Mouse (Mus musculus) testis, adult 2 months (tissue): ENCODE results near the gene Rpl38. TPM values are rescaled to one million over a fixed set of nuclear protein-coding genes. Genes with fewer than 3 reads are reported as not detected.

Experiments used
- H3K27ac ChIP-seq: fragments of 200-500 bp; 2 replicates; pipeline ENCODE4 v1.5.1; 2012; ENCODE audit warnings: low read depth, low read length; ENCODE audit not compliant: control insufficient read depth, insufficient read depth
- H3K27me3 ChIP-seq: fragments of 200-500 bp; 2 replicates; pipeline ENCODE4 v1.6.1; 2012; ENCODE audit warnings: mild to moderate bottlenecking, low read length, moderate library complexity; ENCODE audit not compliant: control insufficient read depth, insufficient read depth
- H3K36me3 ChIP-seq: fragments of 200-500 bp; 2 replicates; pipeline ENCODE4 v1.6.1; 2012; ENCODE audit warnings: mild to moderate bottlenecking, low read length; ENCODE audit not compliant: control insufficient read depth, insufficient read depth
- H3K4me1 ChIP-seq: fragments of 200-500 bp; 2 replicates; pipeline ENCODE4 v1.6.1; 2012; ENCODE audit warnings: low read length; ENCODE audit not compliant: control insufficient read depth, insufficient read depth
- H3K4me3 ChIP-seq: fragments of 200-500 bp; 2 replicates; pipeline ENCODE4 v1.5.1; 2012; ENCODE audit warnings: low read depth, mild to moderate bottlenecking, low read length, moderate library complexity, mixed read lengths; ENCODE audit not compliant: control insufficient read depth
- CTCF ChIP-seq: fragments of 200-500 bp; IDR thresholded peaks from 2 replicates; pipeline ENCODE4 v1.5.1; 2012; ENCODE audit warnings: low read depth, mild to moderate bottlenecking, inconsistent platforms, low read length, moderate library complexity; ENCODE audit not compliant: control insufficient read depth, insufficient read depth, insufficient replicate concordance
- POLR2A ChIP-seq: fragments of 200-500 bp; IDR thresholded peaks from 2 replicates; pipeline ENCODE4 v1.6.1; 2012; ENCODE audit warnings: low read depth, mild to moderate bottlenecking, inconsistent platforms, low read length, moderate library complexity; ENCODE audit not compliant: control insufficient read depth
- polyA plus RNA-seq: library from polyadenylated mRNA; depleted of rRNA; stranded (reverse); fragments of >200 nt; gene quantifications from 2 replicates; pipeline ENCODE4 v1.2.3, GENCODE M21; 2012; rRNA removed

The Rpl38 gene
- polyA plus RNA-seq, 1 experiment, result 600 TPM

- TF ChIP-seq POLR2A (no peak), CTCF (no peak)
- H3K36me3 ChIP-seq, result no peaks in the 10 kb centered on the region
- no peak overlapping the region for H3K27ac ChIP-seq
- no peaks in the 10 kb centered on the region for H3K27me3 ChIP-seq
- no peak overlapping the region for H3K4me3 ChIP-seq
- no peaks in the 10 kb centered on the region for H3K4me1 ChIP-seq
These were observed 36.0 kb downstream of the Rpl38 start for GRCm38 (mm10) chr11:114704071-114704913.

GRCm38 (mm10) chr11:114706358-114706757 is 38.0 kb downstream of the Rpl38 start:
- Histone ChIP-seq H3K27ac (no peak overlapping the region), H3K4me1 (no peaks in the 10 kb centered on the region), H3K36me3 (no peaks in the 10 kb centered on the region), H3K27me3 (no peaks in the 10 kb centered on the region), H3K4me3 (no peak overlapping the region)
- TF ChIP-seq CTCF (no peak), POLR2A (no peak)

GRCm38 (mm10) chr11:114711393-114711792 is 43.1 kb downstream of the Rpl38 start:
- Histone ChIP-seq H3K36me3 (no peaks in the 10 kb centered on the region), H3K4me3 (no peak overlapping the region), H3K27ac (no peak overlapping the region), H3K4me1 (no peaks in the 10 kb centered on the region), H3K27me3 (no peaks in the 10 kb centered on the region)
- TF ChIP-seq POLR2A, result no peak
- TF ChIP-seq CTCF, result no peak

GRCm38 (mm10) chr11:114711861-114712260 is 43.5 kb downstream of the Rpl38 start:
- Histone ChIP-seq H3K27me3 (no peaks in the 10 kb centered on the region), H3K27ac (no peak overlapping the region), H3K36me3 (no peaks in the 10 kb centered on the region), H3K4me1 (no peaks in the 10 kb centered on the region), H3K4me3 (no peak overlapping the region)
- TF ChIP-seq POLR2A (no peak), CTCF (no peak)

- Histone ChIP-seq H3K4me1 (no peaks in the 10 kb centered on the region), H3K36me3 (no peaks in the 10 kb centered on the region), H3K27me3 (no peaks in the 10 kb centered on the region), H3K4me3 (no peak overlapping the region), H3K27ac (no peak overlapping the region)
- TF ChIP-seq CTCF, result no peak
- no peak for TF ChIP-seq POLR2A
These were observed 46.2 kb downstream of the Rpl38 start for GRCm38 (mm10) chr11:114714526-114714925.

GRCm38 (mm10) chr11:114715531-114715930 is 47.2 kb downstream of the Rpl38 start:
- Histone ChIP-seq H3K27me3 (no peaks in the 10 kb centered on the region), H3K4me3 (no peak overlapping the region), H3K36me3 (no peaks in the 10 kb centered on the region), H3K27ac (no peak overlapping the region), H3K4me1 (no peaks in the 10 kb centered on the region)
- TF ChIP-seq POLR2A (no peak), CTCF (no peak)

GRCm38 (mm10) chr11:114720535-114720934 is 52.2 kb downstream of the Rpl38 start:
- Histone ChIP-seq H3K27me3 (no peaks in the 10 kb centered on the region), H3K27ac (no peak overlapping the region), H3K36me3 (no peaks in the 10 kb centered on the region), H3K4me1 (no peaks in the 10 kb centered on the region), H3K4me3 (no peak overlapping the region)
- TF ChIP-seq POLR2A (no peak), CTCF (no peak)

Other genes starting within 250 kb of the Rpl38 start
- gene Ttyh2, start 6.9 kb downstream of the Rpl38 start, polyA plus RNA-seq, result 13.9 and 15.2 TPM in 2 replicates
- gene Dnaic2, start 58.9 kb downstream of the Rpl38 start, polyA plus RNA-seq, result 57.5 and 61.2 TPM in 2 replicates
- 19.3 and 19.6 TPM in 2 replicates for gene Kif19a, start 96.9 kb downstream of the Rpl38 start, polyA plus RNA-seq
- 0.31 and 0.42 TPM in 2 replicates for gene Btbd17, start 127.4 kb downstream of the Rpl38 start, polyA plus RNA-seq
- gene Gpr142, start 130.4 kb downstream of the Rpl38 start, polyA plus RNA-seq, result not detected in 2 replicates
- 0.36 and 2.6 TPM in 2 replicates for gene Gprc5c, start 182.6 kb downstream of the Rpl38 start, polyA plus RNA-seq
- gene Cd300a, start 221.5 kb downstream of the Rpl38 start, polyA plus RNA-seq, result 0.06 and 0.17 TPM in 2 replicates